Mouse (Mus musculus) gastrocnemius, postnatal 4 days (tissue): Measurements from ENCODE around the gene Spns2. TPM values are rescaled to one million over a fixed set of nuclear protein-coding genes. Genes with fewer than 3 reads are reported as not detected.
A peak's percentile ranks its signal among the peaks of the same experiment; 100 is the strongest.

Experiments used
- DNase-seq, 2 experiments: peaks; one replicate each; pipeline ENCODE4 v3.0.0; 2021 to 2022; ENCODE audit warnings: low spot score in 2 of 2, mixed read lengths in 2 of 2
- total RNA-seq, 2 experiments: library from RNA; stranded (reverse); gene quantifications; 2 replicates each; pipeline ENCODE4 v1.2.3; 2021

The Spns2 gene
- total RNA-seq, 2 experiments from 2014 or later = 12.7 to 14.8 TPM

DNA sequence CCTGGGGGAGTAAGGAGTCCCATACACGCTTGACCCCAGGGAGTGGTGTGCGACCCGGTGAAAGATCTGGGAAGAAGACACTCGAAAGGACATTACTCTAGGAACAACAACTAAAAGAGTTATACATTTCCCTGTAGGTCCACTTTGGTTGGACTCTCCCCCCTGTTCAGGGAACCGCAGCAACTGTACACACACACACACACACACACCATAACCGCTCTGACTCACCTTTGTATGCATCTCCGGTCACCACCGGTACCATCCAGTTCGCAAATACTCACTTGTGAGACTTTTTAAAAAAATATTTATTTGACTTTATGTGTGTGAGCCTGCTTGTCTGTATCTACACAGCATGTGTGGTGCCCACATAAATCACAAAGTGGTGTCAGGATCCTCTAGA is 77.8 kb downstream of the Spns2 start:
- no peak for DNase-seq

DNA sequence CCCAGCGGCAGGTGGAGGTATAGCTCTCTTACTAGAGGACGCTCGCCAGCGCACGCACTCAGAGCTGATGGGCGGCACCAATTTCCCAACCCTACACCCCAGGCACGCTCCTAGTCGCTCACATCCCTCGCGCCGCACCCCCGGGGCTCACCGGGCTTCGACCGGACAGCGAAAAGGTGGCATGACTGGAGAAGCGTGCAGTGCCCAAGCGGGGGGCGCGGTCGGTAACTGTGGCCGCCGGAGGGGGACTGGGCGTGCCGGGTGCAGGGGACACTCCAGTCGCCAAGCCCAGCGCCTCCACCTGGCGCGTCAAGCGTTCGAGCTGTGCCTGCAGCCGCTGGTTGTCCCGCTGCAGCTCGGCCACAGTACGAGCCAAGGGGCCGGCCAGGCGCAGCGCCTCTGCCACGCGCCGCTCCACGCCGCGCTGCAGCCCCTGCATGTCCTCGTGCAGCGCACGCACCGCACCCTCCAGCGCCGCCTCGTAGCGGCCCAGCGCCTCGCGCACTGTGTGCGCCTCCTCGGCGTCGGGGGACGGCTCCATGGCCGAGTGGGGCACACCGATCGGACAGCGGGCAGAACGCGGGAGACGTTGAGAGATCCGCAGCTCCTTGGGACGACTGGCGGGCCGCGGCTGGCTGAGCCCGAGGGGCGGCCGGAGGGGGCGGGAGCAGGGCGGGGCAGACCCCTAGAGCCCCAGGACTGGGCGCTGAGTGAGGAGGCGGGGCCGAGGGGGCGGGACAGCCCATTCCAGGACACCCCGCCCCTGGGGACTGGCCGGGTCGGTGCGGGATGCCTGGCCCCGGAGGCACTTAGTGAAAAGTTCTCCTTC is 78.4 kb downstream of the Spns2 start, which contains the start of gene Smtnl2:
TSS of gene Smtnl2 (minus strand) at position 621 of the 829 bp plus-strand sequence.
- DNase-seq = peak; percentile 85 to 91

DNA sequence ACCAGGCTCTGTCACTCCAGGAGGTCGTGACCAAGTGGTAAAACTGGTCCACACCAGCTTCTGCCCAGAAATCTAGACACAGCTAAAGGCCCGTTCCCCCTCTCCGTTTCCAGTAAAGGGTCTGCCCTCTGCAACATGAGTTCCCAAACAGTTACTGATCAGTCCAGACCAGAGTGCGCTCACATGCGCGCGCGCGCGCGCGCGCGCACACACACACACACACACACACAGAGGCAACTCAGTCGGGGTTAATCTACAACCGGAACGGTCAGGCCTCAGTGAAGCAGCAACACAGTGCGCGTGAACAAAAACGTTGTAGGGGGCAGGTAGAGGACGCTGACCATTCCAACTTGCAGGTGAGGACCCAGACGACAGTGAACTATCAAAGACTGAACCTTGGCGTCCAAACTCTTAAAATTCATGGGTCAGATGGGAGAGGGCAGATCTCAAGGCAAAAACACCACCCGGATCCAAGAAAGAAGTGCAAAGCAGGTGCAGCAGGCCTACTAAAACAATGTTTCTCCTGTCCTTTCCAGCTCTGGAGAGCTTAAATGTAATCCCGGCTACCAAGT is 79.1 kb downstream of the Spns2 start:
- no peak for DNase-seq

DNA sequence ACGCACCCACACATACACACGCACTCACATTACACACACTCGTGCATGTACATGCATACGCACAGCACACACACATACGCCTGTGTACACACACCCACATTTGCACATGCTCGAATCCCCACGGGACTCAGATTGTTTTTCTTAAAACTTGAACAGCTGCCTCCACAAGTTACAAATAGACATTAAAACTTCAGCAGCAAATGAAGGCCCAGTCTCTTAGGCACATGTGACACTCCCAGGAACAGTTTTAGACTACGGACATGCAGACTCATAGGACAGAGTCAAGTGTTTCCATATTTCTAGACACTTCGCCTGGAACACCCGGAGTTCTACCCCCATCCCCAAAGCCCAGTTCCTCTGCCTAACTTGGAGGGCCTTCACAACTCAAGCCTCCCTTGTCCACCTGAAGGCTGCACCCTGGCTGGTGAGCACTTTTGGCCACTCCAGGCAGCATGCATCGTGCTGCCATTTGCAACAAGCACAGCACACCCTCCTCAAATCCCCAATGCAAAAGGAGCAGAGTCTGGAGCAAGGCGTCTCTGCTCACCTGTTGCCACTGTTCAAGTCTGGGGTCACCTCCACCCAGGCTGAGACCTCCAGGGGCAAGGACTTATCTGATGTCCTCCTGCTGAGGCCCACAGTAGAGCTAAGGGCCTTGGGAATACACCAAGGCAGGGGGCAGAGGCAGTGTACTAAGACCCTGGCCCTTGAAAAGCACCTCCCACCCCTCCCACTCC is 79.9 kb downstream of the Spns2 start:
- DNase-seq = no peak

DNA sequence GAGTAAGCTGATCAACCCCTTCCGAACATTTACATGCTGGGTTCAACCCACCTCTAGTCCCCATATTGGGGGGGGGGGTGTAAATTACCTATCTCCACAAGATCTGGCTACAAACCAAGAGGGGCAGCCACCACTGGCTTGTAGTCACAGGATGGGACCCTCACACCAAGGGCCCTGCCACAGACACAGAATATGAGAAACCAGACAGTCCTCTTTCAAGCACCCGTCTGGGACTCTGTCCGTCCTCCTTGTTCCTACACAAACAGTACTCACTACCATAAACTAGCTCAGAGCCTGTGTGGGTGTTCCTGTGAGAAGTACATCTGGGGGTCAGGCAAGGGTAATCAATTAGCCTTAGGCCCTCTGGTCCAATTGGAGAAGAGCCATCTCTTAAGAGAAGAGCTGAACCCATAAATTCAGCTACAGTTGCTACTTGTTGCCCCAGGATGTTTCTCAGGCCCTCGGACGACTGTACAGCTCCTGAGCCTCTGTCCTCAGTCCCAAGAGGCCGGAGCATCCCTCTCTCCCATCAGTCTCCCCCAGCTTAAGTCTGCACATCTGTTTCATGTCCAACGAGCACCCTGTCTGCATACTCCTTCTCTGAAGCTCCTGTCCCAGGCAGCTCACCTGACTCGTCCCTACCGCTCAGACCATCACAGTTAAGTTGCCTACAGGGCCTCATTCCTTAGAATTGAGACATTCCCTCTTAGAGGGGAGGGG is 81.1 kb downstream of the Spns2 start:
- no peak for DNase-seq

DNA sequence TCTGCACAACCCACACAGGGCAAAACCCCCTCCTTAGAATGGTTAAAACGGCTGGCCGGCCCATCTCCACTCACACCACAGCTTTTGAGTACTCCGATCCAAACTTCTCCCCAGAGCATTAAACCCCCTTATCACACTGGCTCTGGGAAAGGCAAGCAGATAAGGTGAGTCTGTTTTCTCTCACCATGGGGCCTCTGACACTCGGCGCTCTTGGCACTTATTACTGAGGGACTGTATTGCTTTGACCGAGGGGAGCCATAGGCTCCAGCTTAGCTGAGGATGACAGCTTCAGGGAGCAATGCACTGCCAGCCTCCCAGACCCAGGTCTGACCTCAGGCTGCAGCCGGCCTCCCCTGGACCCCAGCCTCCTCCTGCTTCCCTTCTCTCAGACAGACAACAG is 82.1 kb downstream of the Spns2 start:
- DNase-seq = no peak

DNA sequence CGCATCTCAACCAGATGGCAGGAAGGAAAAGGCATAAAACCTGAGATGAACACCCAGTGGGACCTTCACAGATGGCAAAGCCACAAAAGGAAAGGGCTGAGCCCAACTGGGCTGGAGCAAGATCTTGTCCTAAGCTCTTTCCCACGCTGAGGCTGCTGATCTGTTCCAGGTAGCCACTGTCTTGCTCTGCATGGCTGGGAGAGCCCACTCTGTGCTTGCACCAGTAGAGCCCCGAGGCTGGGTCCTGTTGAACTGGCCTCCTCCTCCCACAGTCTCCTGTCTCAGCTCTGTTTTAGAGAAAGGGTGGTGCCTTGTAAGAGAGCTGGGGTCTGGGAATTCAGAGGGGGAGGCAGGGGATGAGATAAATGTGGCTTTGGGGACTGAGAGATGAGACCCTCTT is 82.6 kb downstream of the Spns2 start:
- no peak for DNase-seq

DNA sequence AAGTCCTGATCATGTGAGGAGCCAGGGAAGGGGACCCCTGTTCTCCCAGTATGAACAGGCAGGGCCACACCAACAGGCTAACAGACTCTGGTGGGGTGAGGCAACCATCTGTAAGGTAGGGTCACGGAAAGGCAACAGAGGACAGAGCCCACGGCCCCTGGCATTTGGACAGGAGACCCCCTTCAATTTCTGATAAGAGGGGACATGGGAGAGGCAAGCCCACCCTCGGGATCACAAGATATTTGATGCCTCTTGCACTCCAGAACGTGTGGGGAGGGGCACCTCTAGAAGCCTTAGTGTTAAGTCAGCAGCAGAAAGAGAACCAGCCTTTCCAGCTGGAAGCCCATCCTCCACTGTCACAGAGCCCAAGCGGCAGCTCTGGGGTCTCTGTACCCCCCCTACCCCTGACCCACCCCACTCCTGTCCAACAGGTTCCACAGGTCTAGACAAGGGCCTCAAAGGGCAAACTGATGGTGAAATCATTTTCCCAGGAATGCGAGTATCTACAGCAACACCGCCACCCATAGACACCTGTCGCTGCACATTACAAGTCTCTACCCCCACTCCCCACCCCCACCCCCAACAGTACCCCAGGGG is 83.5 kb downstream of the Spns2 start:
- no peak for DNase-seq

DNA sequence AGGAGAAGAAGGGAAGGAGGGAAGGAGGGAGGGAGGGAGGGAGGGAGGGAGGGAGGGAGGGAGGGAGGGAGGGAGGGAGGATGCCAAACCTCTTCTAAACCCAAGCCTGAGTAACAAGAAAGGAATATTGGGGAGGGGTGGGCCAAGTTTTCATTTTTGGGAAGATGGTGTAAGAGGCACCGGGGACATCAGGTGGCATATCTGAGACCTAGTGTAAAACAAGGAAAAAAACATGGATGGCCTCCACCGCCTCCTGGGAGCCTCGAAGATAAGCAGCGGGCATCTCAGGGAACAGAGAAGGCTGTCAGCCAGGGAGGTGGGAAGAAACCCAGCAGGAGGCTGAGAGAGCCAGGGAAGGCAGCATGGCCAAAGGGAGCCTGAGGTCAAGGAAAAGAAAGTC is 84.2 kb downstream of the Spns2 start:
- no peak for DNase-seq

DNA sequence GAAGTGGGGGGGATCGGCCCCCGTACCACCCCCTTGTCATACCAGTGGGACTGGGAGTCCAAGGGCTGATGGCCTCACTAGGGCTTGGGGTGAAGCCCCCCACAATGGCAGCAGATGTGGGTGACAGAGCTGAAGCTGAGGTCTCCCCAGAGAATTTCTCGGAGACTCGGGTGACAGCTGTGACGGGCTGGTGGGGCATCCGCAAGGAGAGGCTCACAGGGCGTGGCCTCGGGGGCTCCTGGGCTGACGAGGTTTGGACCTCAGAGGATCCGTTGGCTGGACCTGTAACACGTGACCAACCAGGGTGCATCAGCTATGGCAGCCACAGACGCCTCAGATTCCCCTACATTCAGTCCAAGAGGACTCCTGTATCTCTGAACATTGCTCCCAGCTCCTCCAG is 86.7 kb downstream of the Spns2 start:
- no peak for DNase-seq

DNA sequence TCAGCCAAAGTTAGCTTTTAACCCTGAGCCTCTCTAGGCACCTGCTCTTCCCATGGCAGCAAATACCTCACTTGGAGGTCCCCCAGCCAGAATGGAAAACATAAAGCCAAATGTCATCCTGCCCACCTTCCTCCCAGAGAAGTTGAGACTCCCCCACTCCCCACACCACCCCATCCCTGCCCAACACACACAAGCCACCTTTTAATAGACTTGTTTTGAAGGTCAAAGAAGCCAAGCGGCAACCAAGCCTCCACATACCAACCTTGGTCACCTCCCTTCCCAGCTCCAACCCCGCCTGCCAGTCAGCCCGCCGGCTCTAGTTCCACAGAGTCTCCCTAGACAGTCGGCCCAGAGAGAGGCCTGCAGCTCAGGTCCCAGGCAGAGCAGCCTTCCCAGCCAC is 87.7 kb downstream of the Spns2 start:
- no peak for DNase-seq

Other genes with a start within 250 kb of the Spns2 start
- under 1 TPM; 0.23 to 0.52 TPM for gene Slc13a5, start 222.7 kb downstream of the Spns2 start, total RNA-seq
- gene Xaf1, start 188.3 kb downstream of the Spns2 start, total RNA-seq = 10 to 100 TPM; 10.0 to 10.8 TPM
- gene Fbxo39, start 175.5 kb downstream of the Spns2 start, total RNA-seq = not detected
- 1 to 10 TPM; 1.5 to 2.2 TPM for gene Tekt1, start 127.5 kb downstream of the Spns2 start, total RNA-seq
- 100 to 1,000 TPM; 160 to 187 TPM for gene Smtnl2, start 78.2 kb downstream of the Spns2 start, total RNA-seq
- gene Ggt6, start 54.4 kb downstream of the Spns2 start, total RNA-seq = under 1 TPM; 0.23 to 0.32 TPM
- gene Mybbp1a, start 48.5 kb downstream of the Spns2 start, total RNA-seq = 10 to 100 TPM; 71.8 to 90.1 TPM
- under 1 TPM; 0.16 to 0.17 TPM for gene Spns3, start 60.6 kb upstream of the Spns2 start, total RNA-seq
- gene Ube2g1, start 117.4 kb upstream of the Spns2 start, total RNA-seq = 10 to 100 TPM; 36.0 to 46.5 TPM
- gene Ankfy1, start 200.1 kb upstream of the Spns2 start, total RNA-seq = 10 to 100 TPM; 30.7 to 31.2 TPM